Mouse (Mus musculus) embryonic facial prominence, embryonic 12.5 days (tissue): Measurements from ENCODE around the gene Lifr. TPM values are rescaled to one million over a fixed set of nuclear protein-coding genes. Genes with fewer than 3 reads are reported as not detected.
A peak's percentile ranks its signal among the peaks of the same experiment; 100 is the strongest.

Experiments
- ATAC-seq: fragments of 200-750 bp; cut with Nextera tagmentation; 2 replicates; pipeline ENCODE4 v1.8.0; 2017; ENCODE audit not compliant: insufficient number of reproducible peaks, insufficient read depth, low FRiP score, low TSS enrichment
- H3K27ac ChIP-seq: fragments of 300-500 bp; sonication (generic); 2 replicates; pipeline ENCODE4 v1.5.1; 2016; ENCODE audit warnings: mild to moderate bottlenecking
- H3K27me3 ChIP-seq: fragments of 300-500 bp; sonication (generic); 2 replicates; pipeline ENCODE4 v1.6.1; 2016; ENCODE audit warnings: mild to moderate bottlenecking, moderate library complexity
- H3K36me3 ChIP-seq: fragments of 300-500 bp; sonication (generic); 2 replicates; pipeline ENCODE4 v1.6.1; 2016; ENCODE audit warnings: mild to moderate bottlenecking
- H3K4me1 ChIP-seq: fragments of 300-500 bp; sonication (generic); 2 replicates; pipeline ENCODE4 v1.6.1; 2016
- H3K4me2 ChIP-seq: fragments of 300-500 bp; sonication (generic); replicated peaks from 2 replicates; pipeline ENCODE4 v1.6.1; 2016; ENCODE audit warnings: mild to moderate bottlenecking, moderate library complexity
- H3K4me3 ChIP-seq: fragments of 300-500 bp; sonication (generic); 2 replicates; pipeline ENCODE4 v1.5.1; 2016; ENCODE audit warnings: mild to moderate bottlenecking
- H3K9ac ChIP-seq: fragments of 300-500 bp; sonication (generic); 2 replicates; pipeline ENCODE4 v1.6.1; 2016; ENCODE audit warnings: mild to moderate bottlenecking, moderate library complexity
- H3K9me3 ChIP-seq: fragments of 300-500 bp; sonication (generic); 2 replicates; pipeline ENCODE4 v1.6.1; 2016; ENCODE audit warnings: mild to moderate bottlenecking, moderate library complexity
- WGBS: fragments of 180-500 bp; shearing (Covaris S2); methylation state at CpG from one replicate; pipeline ENCODE4 v1.1.7; 2016; 5-methylcytosine and 5-hydroxymethylcytosine counted together
- polyA plus RNA-seq: library from polyadenylated mRNA; unstranded; fragments of >200 nt; fragmentation: Nextera tagmentation; extraction: Ambion mirVana; gene quantifications from 2 replicates; pipeline ENCODE4 v1.2.1, GENCODE M21; 2016

The Lifr gene
- polyA plus RNA-seq, 1 experiment from 2014 or later, result 17.5 TPM

- no peak overlapping the region for H3K9ac ChIP-seq
- 93% methylated on average over 3 of the region's 3 CpGs for WGBS
- no peaks in the 10 kb centered on the region for H3K36me3 ChIP-seq
- no peaks in the 10 kb centered on the region for H3K27me3 ChIP-seq
- H3K4me3 ChIP-seq, result no peak overlapping the region
- no peaks in the 10 kb centered on the region for H3K9me3 ChIP-seq
- H3K4me2 ChIP-seq, result no peak overlapping the region
- peaks cover 9% of the 10 kb centered on the region for H3K4me1 ChIP-seq
- no peak for ATAC-seq
- H3K27ac ChIP-seq, result no peak overlapping the region
Observed at GRCm38 (mm10) chr15:7215845-7216244, 125.4 kb downstream of the Lifr start.

- Histone ChIP-seq H3K9ac (no peak overlapping the region), H3K27me3 (no peaks in the 10 kb centered on the region), H3K4me2 (no peak overlapping the region), H3K9me3 (no peaks in the 10 kb centered on the region), H3K4me1 (peaks cover 8% of the 10 kb centered on the region), H3K27ac (no peak overlapping the region), H3K4me3 (no peak overlapping the region), H3K36me3 (no peaks in the 10 kb centered on the region)
- WGBS, result 76% methylated on average over 9 of the region's 9 CpGs
- ATAC-seq, result no peak
Observed at GRCm38 (mm10) chr15:7216581-7217272, 126.3 kb downstream of the Lifr start.

GRCm38 (mm10) chr15:7217273-7217598 lies 126.8 kb downstream of the Lifr start:
- Histone ChIP-seq H3K27ac (no peak overlapping the region), H3K27me3 (no peaks in the 10 kb centered on the region), H3K4me2 (no peak overlapping the region), H3K9ac (no peak overlapping the region), H3K36me3 (no peaks in the 10 kb centered on the region), H3K4me1 (peaks cover 9% of the 10 kb centered on the region), H3K9me3 (no peaks in the 10 kb centered on the region), H3K4me3 (no peak overlapping the region)
- no peak for ATAC-seq
- 71% methylated on average over 6 of the region's 6 CpGs for WGBS

GRCm38 (mm10) chr15:7222809-7223208 lies 132.4 kb downstream of the Lifr start:
- WGBS, result 25% methylated on average over 11 of the region's 11 CpGs
- H3K9me3 ChIP-seq, result no peaks in the 10 kb centered on the region
- H3K27ac ChIP-seq, result 0 out of 2 replicates have a peak overlapping the region, but pooled peaks have one; percentile 5
- H3K36me3 ChIP-seq, result no peaks in the 10 kb centered on the region
- no peaks in the 10 kb centered on the region for H3K27me3 ChIP-seq
- peak overlapping the region; percentile 17 for H3K4me2 ChIP-seq
- 0 out of 2 replicates have a peak, but pooled peaks have one; percentile 23 for ATAC-seq
- H3K9ac ChIP-seq, result no peak overlapping the region
- no peak overlapping the region for H3K4me3 ChIP-seq
- H3K4me1 ChIP-seq, result peaks cover 16% of the 10 kb centered on the region

- H3K27me3 ChIP-seq, result no peaks in the 10 kb centered on the region
- H3K9ac ChIP-seq, result no peak overlapping the region
- 82% methylated on average over 12 of the region's 12 CpGs for WGBS
- H3K27ac ChIP-seq, result no peak overlapping the region
- ATAC-seq, result no peak
- no peak overlapping the region for H3K4me2 ChIP-seq
- no peaks in the 10 kb centered on the region for H3K9me3 ChIP-seq
- H3K36me3 ChIP-seq, result no peaks in the 10 kb centered on the region
- H3K4me3 ChIP-seq, result no peak overlapping the region
- peaks cover 16% of the 10 kb centered on the region for H3K4me1 ChIP-seq
Observed at GRCm38 (mm10) chr15:7224151-7224775, 133.8 kb downstream of the Lifr start.

GRCm38 (mm10) chr15:7226225-7226624 lies 135.8 kb downstream of the Lifr start:
- WGBS, result 2% methylated on average over 5 of the region's 5 CpGs
- H3K4me3 ChIP-seq, result no peak overlapping the region
- no peaks in the 10 kb centered on the region for H3K36me3 ChIP-seq
- peak; percentile 70 for ATAC-seq
- H3K9ac ChIP-seq, result no peak overlapping the region
- no peak overlapping the region for H3K4me2 ChIP-seq
- peaks cover 16% of the 10 kb centered on the region for H3K4me1 ChIP-seq
- no peaks in the 10 kb centered on the region for H3K9me3 ChIP-seq
- no peak overlapping the region for H3K27ac ChIP-seq
- H3K27me3 ChIP-seq, result no peaks in the 10 kb centered on the region

- 90% methylated on average over 13 of the region's 13 CpGs for WGBS
- no peak overlapping the region for H3K4me3 ChIP-seq
- no peaks in the 10 kb centered on the region for H3K4me1 ChIP-seq
- no peak overlapping the region for H3K9ac ChIP-seq
- no peaks in the 10 kb centered on the region for H3K27me3 ChIP-seq
- ATAC-seq, result no peak
- H3K36me3 ChIP-seq, result no peaks in the 10 kb centered on the region
- no peak overlapping the region for H3K4me2 ChIP-seq
- no peak overlapping the region for H3K27ac ChIP-seq
- H3K9me3 ChIP-seq, result no peaks in the 10 kb centered on the region
Observed at GRCm38 (mm10) chr15:7233393-7234090, 143.1 kb downstream of the Lifr start.

- no peak for ATAC-seq
- H3K27ac ChIP-seq, result no peak overlapping the region
- no peaks in the 10 kb centered on the region for H3K9me3 ChIP-seq
- H3K27me3 ChIP-seq, result no peaks in the 10 kb centered on the region
- H3K36me3 ChIP-seq, result no peaks in the 10 kb centered on the region
- H3K9ac ChIP-seq, result no peak overlapping the region
- H3K4me3 ChIP-seq, result no peak overlapping the region
- H3K4me1 ChIP-seq, result no peaks in the 10 kb centered on the region
- WGBS, result 86% methylated on average over 11 of the region's 11 CpGs
- H3K4me2 ChIP-seq, result no peak overlapping the region
Observed at GRCm38 (mm10) chr15:7239904-7240303, 149.5 kb downstream of the Lifr start.

- H3K4me2 ChIP-seq, result no peak overlapping the region
- H3K4me1 ChIP-seq, result no peaks in the 10 kb centered on the region
- no peaks in the 10 kb centered on the region for H3K9me3 ChIP-seq
- no peak overlapping the region for H3K4me3 ChIP-seq
- no peak overlapping the region for H3K9ac ChIP-seq
- no peak overlapping the region for H3K27ac ChIP-seq
- ATAC-seq, result no peak
- H3K27me3 ChIP-seq, result no peaks in the 10 kb centered on the region
- no peaks in the 10 kb centered on the region for H3K36me3 ChIP-seq
- 80% methylated on average over 3 of the region's 3 CpGs for WGBS
Observed at GRCm38 (mm10) chr15:7240950-7241349, 150.5 kb downstream of the Lifr start.

- Histone ChIP-seq H3K9me3 (no peaks in the 10 kb centered on the region), H3K4me3 (no peak overlapping the region), H3K9ac (no peak overlapping the region), H3K36me3 (no peaks in the 10 kb centered on the region), H3K27me3 (no peaks in the 10 kb centered on the region), H3K27ac (no peak overlapping the region), H3K4me1 (no peaks in the 10 kb centered on the region), H3K4me2 (no peak overlapping the region)
- 72% methylated on average over 15 of the region's 15 CpGs for WGBS
- no peak for ATAC-seq
Observed at GRCm38 (mm10) chr15:7242161-7242850, 151.9 kb downstream of the Lifr start.
